Mouse (Mus musculus): Measurements from ENCODE around the gene Prss37.

- no peak for TF ChIP-seq CTCF (IDR thresholded peaks at IDR 0.05)
- no peak for TF ChIP-seq EP300 (IDR thresholded peaks at IDR 0.05)
These were observed at the start of gene Prss37 for GRCm38 (mm10) chr6:40519408-40519807.
